In the genomic region with DNA sequence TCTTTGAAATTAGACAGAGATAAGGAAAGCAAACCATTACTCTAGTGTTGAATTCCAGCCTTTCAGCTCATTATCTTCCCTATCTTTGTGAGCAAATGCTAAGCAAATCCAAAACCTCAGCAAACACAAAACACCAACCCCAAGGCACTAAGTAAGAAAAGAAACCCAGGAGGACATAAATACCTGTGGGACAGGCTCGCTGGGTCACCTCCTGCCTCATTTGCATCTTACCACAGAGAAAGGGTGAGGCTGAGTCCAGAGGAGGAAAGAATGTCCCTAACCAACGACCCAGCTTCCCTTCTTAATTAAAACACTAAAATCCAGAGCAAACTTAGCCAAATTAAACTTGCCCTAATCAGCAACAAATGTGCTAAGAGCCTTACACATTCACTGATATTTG, we compare ENCODE assay signal across 27 mouse cellular contexts.
A peak's percentile ranks its signal among the peaks of the same experiment; 100 is the strongest.
DNase-seq lines count a peak whose midpoint lies in the region; ATAC-seq and TF ChIP-seq lines count a peak whose summit lies in the region.
"Had no signal": no experiment of that assay in that cellular context is flagged by ENCODE, and none has a peak within 500 bp of the region (broad histone marks: within the 10 kb centered on the region; RNA-seq: fewer than 3 reads in every experiment).

No protein-coding gene starts in this region.

- H3K27me3 ChIP-seq in kidney, embryonic 16.5 days (ENCODE audit: insufficient read depth, low read length) = 0 out of 2 replicates have a peak, but pooled peaks cover 2% of the 10 kb centered on the region
- no peaks in the 10 kb centered on the region for H3K27me3 ChIP-seq in kidney, embryonic 14.5 days (ENCODE audit: control insufficient read depth, insufficient read depth, low read length)
- H3K27me3 ChIP-seq in ES-Bruce4 (ENCODE audit: control insufficient read depth, insufficient read depth, low read length, poor library complexity, severe bottlenecking) = no peaks in the 10 kb centered on the region
- no peaks in the 10 kb centered on the region for H3K27me3 ChIP-seq in stomach, embryonic 15.5 days (replicated peaks)
- H3K27me3 ChIP-seq in liver, embryonic 11.5 days (replicated peaks; ENCODE audit: control insufficient read depth, insufficient read depth, low read length) = no peaks in the 10 kb centered on the region
- H3K27me3 ChIP-seq: hindbrain, embryonic 12.5 days; liver, embryonic 13.5 days; neural tube, embryonic 12.5 days had no signal

- no peaks in the 10 kb centered on the region for H3K9me3 ChIP-seq in kidney, embryonic 16.5 days (ENCODE audit: low read length)
- H3K9me3 ChIP-seq in kidney, embryonic 14.5 days (ENCODE audit: control insufficient read depth, low read length) = no peaks in the 10 kb centered on the region
- H3K9me3 ChIP-seq in ES-Bruce4 (replicated peaks; ENCODE audit: control insufficient read depth, insufficient read depth, low read length, poor library complexity, severe bottlenecking) = no peaks in the 10 kb centered on the region
- no peaks in the 10 kb centered on the region for H3K9me3 ChIP-seq in stomach, embryonic 15.5 days
- no peaks in the 10 kb centered on the region for H3K9me3 ChIP-seq in liver, embryonic 11.5 days (ENCODE audit: control insufficient read depth, low read length)
- H3K9me3 ChIP-seq: embryonic facial prominence, embryonic 13.5 days; forebrain, embryonic 10.5 days; hindbrain, embryonic 12.5 days; liver, embryonic 13.5 days; neural tube, embryonic 12.5 days had no signal

- peaks cover 11% of the 10 kb centered on the region; the same call in 1 of the 2 replicates for H3K4me1 ChIP-seq in kidney, embryonic 16.5 days (ENCODE audit: insufficient read depth, low read length)
- no peaks in the 10 kb centered on the region for H3K4me1 ChIP-seq in kidney, embryonic 14.5 days (ENCODE audit: control insufficient read depth, insufficient read depth, low read length)
- no peaks in the 10 kb centered on the region for H3K4me1 ChIP-seq in ES-Bruce4 (ENCODE audit: control insufficient read depth, insufficient read depth, low read length)
- H3K4me1 ChIP-seq in stomach, embryonic 15.5 days = peaks cover 15% of the 10 kb centered on the region; the same call in 1 of the 2 replicates
- peaks cover 27% of the 10 kb centered on the region for H3K4me1 ChIP-seq in liver, embryonic 11.5 days (replicated peaks; ENCODE audit: control insufficient read depth, insufficient read depth, low read length)
- H3K4me1 ChIP-seq: hindbrain, embryonic 12.5 days; neural tube, embryonic 12.5 days had no signal

- no peak for TF ChIP-seq CTCF in ES-Bruce4 (IDR thresholded peaks at IDR 0.05; ENCODE audit: low read depth, low read length)

- no peak overlapping the region for H3K4me3 ChIP-seq in kidney, embryonic 16.5 days (ENCODE audit: low read length)
- H3K4me3 ChIP-seq in kidney, embryonic 14.5 days (ENCODE audit: low read length) = no peak overlapping the region
- no peak overlapping the region for H3K4me3 ChIP-seq in ES-Bruce4 (ENCODE audit: low read depth, low read length)
- no peak overlapping the region for H3K4me3 ChIP-seq in stomach, embryonic 15.5 days (replicated peaks)
- no peak overlapping the region for H3K4me3 ChIP-seq in liver, embryonic 11.5 days (ENCODE audit: low read depth, low read length)
- H3K4me3 ChIP-seq: embryonic facial prominence, embryonic 13.5 days; forebrain, embryonic 10.5 days; gastrocnemius, adult 2 months; hindbrain, embryonic 12.5 days; liver, embryonic 13.5 days; neural tube, embryonic 12.5 days had no signal

- WGBS in kidney, embryonic 16.5 days = 15% methylated on average over 2 of the region's 2 CpGs
- 22% methylated on average over 2 of the region's 2 CpGs for WGBS in kidney, embryonic 14.5 days
- WGBS in stomach, embryonic 15.5 days = 35% methylated on average over 2 of the region's 2 CpGs
- 16% methylated on average over 2 of the region's 2 CpGs for WGBS in liver, embryonic 11.5 days

- no peak overlapping the region for H3K4me2 ChIP-seq in kidney, embryonic 16.5 days (replicated peaks; ENCODE audit: low read depth, low read length)
- H3K4me2 ChIP-seq in kidney, embryonic 14.5 days (replicated peaks; ENCODE audit: low read depth, low read length) = no peak overlapping the region
- no peak overlapping the region for H3K4me2 ChIP-seq in stomach, embryonic 15.5 days
- H3K4me2 ChIP-seq in liver, embryonic 11.5 days = no peak overlapping the region
- H3K4me2 ChIP-seq: embryonic facial prominence, embryonic 13.5 days; heart, embryonic 11.5 days; hindbrain, embryonic 12.5 days; liver, embryonic 13.5 days; midbrain, embryonic 11.5 days; neural tube, embryonic 12.5 days had no signal

- no peak for TF ChIP-seq POLR2A in ES-Bruce4 (IDR thresholded peaks at IDR 0.05; ENCODE audit: insufficient read depth, low read length)

- DNase-seq in A20 (ENCODE audit: low read depth, low spot score) = peak; percentile 71
- no peak for DNase-seq in testis, postnatal 14 days (ENCODE audit: low spot score)
- no peak for DNase-seq in liver, embryonic 11.5 days (ENCODE audit: low spot score)
- DNase-seq: adrenal gland, postnatal 25 days; B cell, adult 2 months; cerebellum, adult 11-12 months; cerebellum, adult 9-11 months; gastrocnemius, adult 2 months; gastrocnemius, postnatal 36 days; heart, adult 18-20 months; heart, postnatal 36 days; kidney, postnatal 4 days; liver, embryonic 13.5 days; lung, postnatal 10 days; thymus, postnatal 4 days had no signal

- no peaks in the 10 kb centered on the region for H3K36me3 ChIP-seq in kidney, embryonic 16.5 days (ENCODE audit: insufficient read depth, low read length)
- no peaks in the 10 kb centered on the region for H3K36me3 ChIP-seq in kidney, embryonic 14.5 days (ENCODE audit: control insufficient read depth, insufficient read depth, low read length)
- no peaks in the 10 kb centered on the region for H3K36me3 ChIP-seq in ES-Bruce4 (ENCODE audit: control insufficient read depth, insufficient read depth, low read length, poor library complexity, severe bottlenecking)
- H3K36me3 ChIP-seq in stomach, embryonic 15.5 days = no peaks in the 10 kb centered on the region
- H3K36me3 ChIP-seq in liver, embryonic 11.5 days (ENCODE audit: control insufficient read depth, insufficient read depth, low read length) = no peaks in the 10 kb centered on the region
- H3K36me3 ChIP-seq: embryonic facial prominence, embryonic 13.5 days; forebrain, embryonic 10.5 days; hindbrain, embryonic 12.5 days; liver, embryonic 13.5 days; neural tube, embryonic 12.5 days had no signal

- no peak overlapping the region for H3K9ac ChIP-seq in kidney, embryonic 16.5 days (replicated peaks; ENCODE audit: low read length)
- H3K9ac ChIP-seq in kidney, embryonic 14.5 days (ENCODE audit: low read depth, low read length) = no peak overlapping the region
- no peak overlapping the region for H3K9ac ChIP-seq in ES-Bruce4 (ENCODE audit: low read depth, poor library complexity, severe bottlenecking)
- no peak overlapping the region for H3K9ac ChIP-seq in stomach, embryonic 15.5 days
- no peak overlapping the region for H3K9ac ChIP-seq in liver, embryonic 11.5 days (ENCODE audit: low read depth, low read length)
- H3K9ac ChIP-seq: embryonic facial prominence, embryonic 13.5 days; hindbrain, embryonic 12.5 days; liver, embryonic 13.5 days; neural tube, embryonic 12.5 days had no signal

- ATAC-seq in kidney, embryonic 16.5 days (ENCODE audit: low FRiP score, low TSS enrichment) = no peak
- ATAC-seq in kidney, embryonic 14.5 days (ENCODE audit: low FRiP score, low TSS enrichment) = no peak
- 0 out of 2 replicates have a peak, but pooled peaks have one; percentile 27 for ATAC-seq in stomach, embryonic 15.5 days (ENCODE audit: insufficient read depth, low FRiP score, low read depth)
- ATAC-seq in liver, embryonic 11.5 days (replicated peaks; ENCODE audit: low FRiP score) = no peak
- ATAC-seq: forebrain, embryonic 16.5 days; midbrain, embryonic 16.5 days had no signal

- H3K27ac ChIP-seq in kidney, embryonic 16.5 days (ENCODE audit: low read length) = peak overlapping the region; percentile 35; the same call in 1 of the 2 replicates
- H3K27ac ChIP-seq in kidney, embryonic 14.5 days (ENCODE audit: low read depth, low read length) = no peak overlapping the region
- peak overlapping the region; percentile 95 for H3K27ac ChIP-seq in ES-Bruce4 (ENCODE audit: insufficient read depth, low read length)
- H3K27ac ChIP-seq in stomach, embryonic 15.5 days = peak overlapping the region; percentile 61; the same call in 1 of the 2 replicates
- H3K27ac ChIP-seq in liver, embryonic 11.5 days (ENCODE audit: low read depth, low read length) = no peak overlapping the region
- H3K27ac ChIP-seq: embryonic facial prominence, embryonic 13.5 days; forebrain, embryonic 10.5 days; gastrocnemius, adult 2 months; hindbrain, embryonic 12.5 days; liver, embryonic 13.5 days; neural tube, embryonic 12.5 days had no signal

- TF ChIP-seq EP300 in ES-Bruce4 (IDR thresholded peaks at IDR 0.05; ENCODE audit: insufficient read depth, low read depth, low read length) = peak; percentile 65; the same call in 1 of the 2 replicates

Comparison
In these comparisons a context has a peak if more than half of its experiments do, and no peak if none do; other contexts are left out.
1. H3K27ac ChIP-seq: peak in kidney, embryonic 16.5 days (single experiment), ES-Bruce4 (single experiment) and stomach, embryonic 15.5 days (single experiment); none in kidney, embryonic 14.5 days (single experiment) and liver, embryonic 11.5 days (single experiment).